Mouse (Mus musculus) gastrocnemius, adult 8-10 months (tissue): Measurements from ENCODE around the gene Gja3. TPM values are rescaled to one million over a fixed set of nuclear protein-coding genes. Genes with fewer than 3 reads are reported as not detected.
"Not testable (repeated sequence)": the region's sequence is repeated elsewhere in the genome, so short reads cannot be mapped to it uniquely, and the experiment has no call there.

Source experiments
- DNase-seq, 2 experiments: peaks; one replicate each; pipeline ENCODE4 v3.0.0; 2022; ENCODE audit warnings: low spot score in 2 of 2
- total RNA-seq, 4 experiments: library from RNA; stranded (reverse); gene quantifications; 2 replicates each; pipeline ENCODE4 v1.2.4; 2022

Gene Gja3
- total RNA-seq, 4 experiments from 2014 or later = 0.11 TPM; not detected in 3

DNA sequence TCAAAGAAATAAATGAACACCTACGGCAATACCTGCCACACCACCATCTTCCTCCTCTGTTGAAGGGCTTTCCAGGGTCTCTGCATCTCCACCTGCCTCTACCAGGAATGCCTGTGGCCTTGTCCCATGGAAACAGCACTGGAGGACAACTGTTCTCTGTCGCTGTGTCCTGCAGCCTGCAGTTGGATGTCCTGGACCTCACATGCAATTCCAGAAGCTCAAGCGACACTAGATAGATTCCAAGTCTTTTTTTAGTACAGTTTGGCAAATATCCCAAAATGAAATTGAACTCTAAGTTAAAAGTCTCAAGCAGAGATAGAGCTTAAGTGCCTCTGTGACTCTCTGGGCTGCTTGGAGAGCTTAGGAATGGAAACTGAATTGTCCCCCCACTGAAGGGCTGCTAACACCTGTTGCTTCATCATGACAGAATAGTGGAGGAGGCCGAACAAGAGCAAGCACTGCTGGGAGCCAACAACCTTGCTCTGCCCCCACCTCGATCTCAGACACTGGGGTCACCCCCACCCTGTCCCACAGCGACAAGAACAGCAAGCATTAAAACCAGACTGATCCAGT, 22.9 kb downstream of the Gja3 start:
- no peak for DNase-seq

DNA sequence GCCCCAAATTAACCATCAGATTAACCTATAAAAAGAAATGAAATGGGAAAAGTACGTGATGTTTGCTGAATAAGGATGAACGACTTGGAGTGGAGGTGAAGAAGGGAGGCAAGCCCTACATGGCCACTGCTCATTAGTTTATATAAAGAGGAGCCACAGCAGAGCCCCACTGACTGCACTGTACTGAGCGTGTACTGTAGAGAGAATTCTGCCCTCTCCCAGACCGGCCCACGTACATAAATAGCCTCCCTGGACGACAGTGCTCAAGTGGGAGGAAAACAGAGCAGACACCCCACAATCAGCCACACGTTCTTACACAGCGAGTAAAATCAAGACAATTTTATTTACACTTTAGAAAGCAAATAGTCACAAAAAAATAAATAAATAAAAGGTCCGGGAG, 23.8 kb downstream of the Gja3 start:
- no peak for DNase-seq

- DNase-seq = no peak
Observed at GRCm38 (mm10) chr14:57032850-57033249, 25.1 kb downstream of the Gja3 start.

GRCm38 (mm10) chr14:57018436-57018835, 39.5 kb downstream of the Gja3 start:
- no peak for DNase-seq

DNA sequence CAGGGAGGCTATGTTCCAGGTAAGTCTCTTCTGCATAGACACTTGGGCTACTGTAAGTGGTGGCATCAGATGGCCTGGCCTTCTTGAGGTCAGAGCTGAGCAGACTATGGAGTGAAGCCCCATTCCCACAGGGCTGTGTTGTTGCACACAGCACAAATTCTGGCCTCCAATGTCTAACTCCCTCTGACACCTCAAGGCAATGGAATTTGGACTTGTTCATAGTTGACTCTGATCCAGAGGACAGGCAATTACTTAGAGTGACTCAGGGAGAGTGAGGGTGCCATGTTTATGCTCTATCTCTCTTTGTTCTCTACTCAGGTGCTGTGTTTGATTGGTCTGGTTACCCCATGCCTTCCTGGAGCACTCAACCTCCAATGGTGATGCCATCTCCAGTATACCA, 41.1 kb downstream of the Gja3 start:
- DNase-seq = not testable (repeated sequence)

DNA sequence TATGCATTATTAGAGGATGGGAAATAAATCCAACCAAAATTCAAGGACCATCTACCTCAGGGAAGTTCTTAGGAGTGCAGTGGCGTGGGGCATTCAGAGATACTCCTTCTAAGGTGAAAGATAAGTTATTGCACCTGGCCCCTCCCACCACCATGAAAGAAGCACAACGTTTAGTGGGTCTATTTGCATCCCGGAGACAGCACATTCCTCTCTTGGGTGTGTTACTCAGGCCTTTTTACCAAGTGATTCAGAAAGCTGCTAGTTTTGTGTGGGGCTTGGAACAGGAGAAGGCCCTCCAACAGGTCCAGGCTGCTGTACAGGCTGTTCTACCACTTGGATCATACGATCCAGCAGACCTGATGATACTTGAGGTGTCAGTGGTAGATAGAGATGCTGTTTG, 69.3 kb downstream of the Gja3 start:
- DNase-seq = no peak

Other genes starting within 250 kb of the Gja3 start
- 10 to 100 TPM; 18.8 to 22.6 (median 20.6) TPM for gene Zmym5, start 246.4 kb downstream of the Gja3 start, total RNA-seq
- 10 to 100 TPM; 32.3 to 42.2 (median 34.7) TPM for gene Zmym2, start 171.4 kb downstream of the Gja3 start, total RNA-seq
- under 1 TPM in 3 of 4 experiments, not detected in 1; 0.16 to 0.46 (median 0.24) TPM for gene Gjb2, start 46.6 kb upstream of the Gja3 start, total RNA-seq
- not detected for gene Gm4491, start 57.8 kb upstream of the Gja3 start, total RNA-seq
- not detected for gene Gjb6, start 75.5 kb upstream of the Gja3 start, total RNA-seq